In the genomic region with DNA sequence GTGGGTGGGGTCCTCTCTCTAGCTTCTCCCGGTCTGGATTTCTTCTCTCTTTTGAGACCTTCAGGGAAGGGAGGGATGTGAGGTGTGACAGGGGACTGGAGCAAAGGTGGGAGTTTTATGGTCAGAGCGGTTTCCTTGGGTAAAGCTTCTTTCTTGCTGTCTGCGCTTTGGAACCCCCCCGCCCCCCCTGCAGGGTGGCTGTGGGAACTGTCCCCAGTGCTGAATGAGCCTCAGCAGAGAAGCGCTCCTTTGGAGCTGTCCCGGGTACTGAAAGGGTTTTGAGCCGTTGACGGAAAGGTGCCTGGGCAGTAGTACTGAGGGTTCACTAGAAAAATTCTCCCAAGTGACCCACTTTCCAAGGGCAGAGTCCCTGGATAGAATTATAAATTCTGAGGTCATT, we compare ENCODE assay signal across 8 mouse cellular contexts. TPM values are rescaled to one million over a fixed set of nuclear protein-coding genes. Genes with fewer than 3 reads are reported as not detected.
DNase-seq lines count a peak whose midpoint lies in the region; ATAC-seq and TF ChIP-seq lines count a peak whose summit lies in the region.

No protein-coding gene starts in this region.

- intact Hi-C loops in left cerebral cortex, adult 2 months (cut with DNase I) = no loop called here
- intact Hi-C loops in left cerebral cortex, postnatal 14 days (cut with DNase I) = loop anchor here (2.0 kb wide), 1 partner anchor 61 kb away; no protein-coding TSS in a partner anchor

- peak overlapping the region; percentile 47 for H3K4me3 ChIP-seq in left cerebral cortex, adult 2 months

- TF ChIP-seq CTCF in left cerebral cortex, adult 2 months (IDR thresholded peaks at IDR 0.05) = peak; percentile 24

- no peak for ATAC-seq in frontal cortex, adult (ENCODE audit: low TSS enrichment)

- no peak for DNase-seq in left cerebral cortex, adult 2 months (ENCODE audit: extremely low spot score in 1 of 2, low spot score in 2 of 2)
- no peak for DNase-seq in left cerebral cortex, postnatal 14 days (ENCODE audit: low spot score in 2 of 2)
- DNase-seq in adipocyte (ENCODE audit: low spot score) = peak; percentile 69
- DNase-seq in embryo, embryonic 10.5 days (ENCODE audit: low spot score) = peak; percentile 82
- peak; percentile 64 for DNase-seq in induced T-regulatory cell, adult 2 months (ENCODE audit: low read depth)
- peak; percentile 88 for DNase-seq in mesoderm, embryonic 11.5 days (ENCODE audit: low read depth, low spot score)
- peak; percentile 36 for DNase-seq in thymus, postnatal 25 days

- peak overlapping the region; percentile 94 for H3K27ac ChIP-seq in left cerebral cortex, adult 2 months

RNA-seq across cellular contexts. Expression of a gene that starts 4.5 kb away (rescaled TPM):
- total RNA-seq in left cerebral cortex, adult 2 months (2021) = 100 to 1,000 TPM; 372 to 403 TPM
- 100 to 1,000 TPM; 401 to 410 TPM for total RNA-seq in left cerebral cortex, postnatal 14 days (2021)

RNA-seq across cellular contexts. Expression of a gene that starts 50.0 kb away (rescaled TPM):
- 1 to 10 TPM; 4.1 to 4.2 TPM for total RNA-seq in left cerebral cortex, adult 2 months (2021)
- 1 to 10 TPM; 3.8 to 4.0 TPM for total RNA-seq in left cerebral cortex, postnatal 14 days (2021)

Comparison
In these comparisons a context has a peak if more than half of its experiments do, and no peak if none do; other contexts are left out.
1. DNase-seq: peak in adipocyte (single experiment), embryo, embryonic 10.5 days (single experiment), induced T-regulatory cell, adult 2 months (single experiment), mesoderm, embryonic 11.5 days (single experiment) and thymus, postnatal 25 days (single experiment); none in left cerebral cortex, adult 2 months (0 of 2) and left cerebral cortex, postnatal 14 days (0 of 2).